Mouse (Mus musculus) cerebellum, adult 2 months (tissue): ENCODE data around the gene Mmgt2.

Experiments used
- CTCF ChIP-seq: fragments of 200-500 bp; IDR thresholded peaks from 2 replicates; pipeline ENCODE4 v1.5.1; 2011; ENCODE audit warnings: low read depth, mild to moderate bottlenecking, control low read depth, low read length, moderate library complexity, borderline replicate concordance; ENCODE audit not compliant: insufficient read depth
- POLR2A ChIP-seq: fragments of 200-500 bp; IDR thresholded peaks from 2 replicates; pipeline ENCODE4 v1.6.1; 2011; ENCODE audit warnings: low read length, control low read depth, borderline replicate concordance; ENCODE audit not compliant: insufficient read depth

DNA sequence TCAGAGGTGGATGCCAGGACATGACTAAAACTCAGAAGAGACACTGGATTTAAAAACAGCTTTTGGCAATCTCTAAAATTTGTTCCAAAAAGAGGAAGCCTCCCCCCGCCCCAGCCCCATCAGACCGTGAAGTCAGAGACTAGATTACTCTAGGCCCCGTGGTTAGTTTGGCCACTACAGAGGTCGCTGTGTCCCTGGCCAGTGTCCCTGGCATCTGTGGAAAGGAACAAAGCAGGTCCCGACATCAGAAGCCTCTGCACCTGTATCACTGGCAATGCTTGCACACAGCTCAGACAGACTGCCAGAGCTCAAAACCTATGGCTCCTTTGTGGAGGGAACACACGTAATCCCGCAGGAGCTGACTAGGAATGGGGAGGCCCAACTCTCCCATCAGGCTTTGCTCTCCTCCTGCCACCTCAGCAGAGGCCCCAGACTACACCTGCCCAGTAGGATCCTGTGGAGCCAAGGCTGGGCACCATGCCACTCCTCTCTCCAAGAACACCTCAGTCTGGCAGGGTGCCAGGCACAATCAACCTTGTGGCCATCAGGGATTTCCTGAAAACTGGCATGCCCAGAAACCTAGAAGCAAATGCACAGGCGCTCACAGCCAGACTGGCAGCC lies 5.3 kb upstream of the Mmgt2 start:
- no peak for TF ChIP-seq POLR2A
- no peak for TF ChIP-seq CTCF
